Mouse (Mus musculus) hindbrain, embryonic 11.5 days (tissue): ENCODE results near the gene Hist1h4n. TPM values are rescaled to one million over a fixed set of nuclear protein-coding genes. Genes with fewer than 3 reads are reported as not detected.
"Not testable (repeated sequence)": the region's sequence is repeated elsewhere in the genome, so short reads cannot be mapped to it uniquely, and the experiment has no call there.

Experiments used
- ATAC-seq: fragments of 200-750 bp; cut with Nextera tagmentation; 2 replicates; pipeline ENCODE4 v1.8.0; 2017; ENCODE audit warnings: mild to moderate bottlenecking, moderate TSS enrichment, moderate library complexity; ENCODE audit not compliant: low FRiP score
- DNase-seq: peaks from one replicate; pipeline ENCODE4 v3.0.0-alpha.2; 2015; ENCODE audit warnings: low spot score
- H3K27ac ChIP-seq: fragments of 300-500 bp; sonication (generic); 2 replicates; pipeline ENCODE4 v1.5.1; 2014; ENCODE audit warnings: mild to moderate bottlenecking, low read depth, low read length
- H3K27me3 ChIP-seq: fragments of 300-500 bp; sonication (generic); 2 replicates; pipeline ENCODE4 v1.6.1; 2014; ENCODE audit warnings: mild to moderate bottlenecking, low read length, moderate library complexity, mixed read lengths; ENCODE audit not compliant: control insufficient read depth, insufficient read depth
- H3K36me3 ChIP-seq: fragments of 300-500 bp; sonication (generic); 2 replicates; pipeline ENCODE4 v1.6.1; 2014; ENCODE audit warnings: mild to moderate bottlenecking, low read length, moderate library complexity, mixed read lengths; ENCODE audit not compliant: control insufficient read depth, insufficient read depth
- H3K4me1 ChIP-seq: fragments of 300-500 bp; sonication (generic); replicated peaks from 2 replicates; pipeline ENCODE4 v1.6.1; 2014; ENCODE audit warnings: low read length, mixed read lengths; ENCODE audit not compliant: control insufficient read depth, insufficient read depth
- H3K4me2 ChIP-seq: fragments of 300-500 bp; sonication (generic); replicated peaks from 2 replicates; pipeline ENCODE4 v1.6.1; 2014; ENCODE audit warnings: mild to moderate bottlenecking, low read depth, low read length
- H3K4me3 ChIP-seq: fragments of 300-500 bp; sonication (generic); 2 replicates; pipeline ENCODE4 v1.5.1; 2014; ENCODE audit warnings: low read depth, low read length
- H3K9ac ChIP-seq: fragments of 300-500 bp; sonication (generic); 2 replicates; pipeline ENCODE4 v1.6.1; 2014; ENCODE audit warnings: low read depth, low read length
- H3K9me3 ChIP-seq: fragments of 300-500 bp; sonication (generic); 2 replicates; pipeline ENCODE4 v1.6.1; 2016; ENCODE audit warnings: low read length; ENCODE audit not compliant: control insufficient read depth
- WGBS: fragments of 180-500 bp; shearing (Covaris S2); extraction: QIAGEN DNeasy Blood & Tissue Kit; methylation state at CpG from one replicate; pipeline ENCODE4 v1.1.7; 2014; 5-methylcytosine and 5-hydroxymethylcytosine counted together
- polyA plus RNA-seq: library from polyadenylated mRNA; unstranded; fragments of >200 nt; fragmentation: Nextera tagmentation; extraction: Ambion mirVana; gene quantifications from 2 replicates; pipeline ENCODE4 v1.2.1, GENCODE M21; 2014

Gene Hist1h4n
- polyA plus RNA-seq, 1 experiment from 2014 or later: 13.4 TPM

GRCm38 (mm10) chr13:21847883-21848282 is 15.9 kb upstream of the Hist1h4n start:
- H3K4me3 ChIP-seq: no peak overlapping the region
- DNase-seq (peak; percentile 33), ATAC-seq (no peak; the same call in 1 of the 2 replicates)
- no peaks in the 10 kb centered on the region for H3K36me3 ChIP-seq
- no peaks in the 10 kb centered on the region for H3K4me1 ChIP-seq
- no peak overlapping the region for H3K9ac ChIP-seq
- no peaks in the 10 kb centered on the region for H3K27me3 ChIP-seq
- no peaks in the 10 kb centered on the region for H3K9me3 ChIP-seq
- H3K4me2 ChIP-seq: no peak overlapping the region
- no peak overlapping the region for H3K27ac ChIP-seq
- WGBS: 19% methylated on average over 8 of the region's 8 CpGs

- H3K4me1 ChIP-seq, ATAC-seq, H3K4me3 ChIP-seq, H3K36me3 ChIP-seq, H3K9me3 ChIP-seq, DNase-seq, H3K4me2 ChIP-seq, H3K27ac ChIP-seq, H3K27me3 ChIP-seq, H3K9ac ChIP-seq: not testable (repeated sequence)
Measured at GRCm38 (mm10) chr13:21846356-21846755, 14.4 kb upstream of the Hist1h4n start.

- H3K9ac ChIP-seq, H3K4me2 ChIP-seq, H3K4me3 ChIP-seq, H3K4me1 ChIP-seq, H3K27ac ChIP-seq, H3K9me3 ChIP-seq, H3K27me3 ChIP-seq, H3K36me3 ChIP-seq, DNase-seq: not testable (repeated sequence)
- WGBS: no CpG with 5 or more reads among the region's 4 CpGs
- ATAC-seq: peak; percentile 61
Measured at GRCm38 (mm10) chr13:21840508-21840907, 8.5 kb upstream of the Hist1h4n start.

DNA sequence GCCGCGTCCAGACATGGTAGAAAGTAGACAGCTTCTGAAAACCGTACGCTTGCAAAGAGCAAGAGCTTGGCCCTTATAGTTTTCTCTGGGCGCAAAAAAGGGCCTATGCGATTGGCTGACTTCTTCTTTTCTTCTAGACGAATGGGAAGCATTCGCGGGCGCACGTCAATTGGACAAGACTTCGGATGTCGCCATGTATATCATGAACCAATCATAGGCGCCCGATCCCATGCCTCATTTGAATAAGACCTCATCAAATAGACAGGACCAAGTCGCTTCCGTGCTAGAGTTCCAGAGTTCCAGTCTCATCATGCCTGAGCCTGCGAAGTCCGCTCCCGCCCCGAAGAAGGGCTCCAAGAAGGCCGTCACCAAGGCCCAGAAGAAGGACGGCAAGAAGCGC is 1.5 kb upstream of the Hist1h4n start, which contains the start of the genes Hist1h2ap and Hist1h2br:
Gene Hist1h2ap, minus strand, starts transcription at position 47 of the 400 bp plus-strand sequence.
Gene Hist1h2br, plus strand, starts transcription at position 283 of the 400 bp plus-strand sequence.
- H3K27ac ChIP-seq, H3K36me3 ChIP-seq, DNase-seq, H3K4me1 ChIP-seq, H3K27me3 ChIP-seq, H3K4me3 ChIP-seq, H3K9me3 ChIP-seq, H3K4me2 ChIP-seq, H3K9ac ChIP-seq: not testable (repeated sequence)
- WGBS: no CpG with 5 or more reads among the region's 24 CpGs
- peak; percentile 96 for ATAC-seq

- DNase-seq: no peak
- no peak overlapping the region for H3K9ac ChIP-seq
- no peak for ATAC-seq
Measured at GRCm38 (mm10) chr13:21830344-21830743, 1.7 kb downstream of the Hist1h4n start.

DNA sequence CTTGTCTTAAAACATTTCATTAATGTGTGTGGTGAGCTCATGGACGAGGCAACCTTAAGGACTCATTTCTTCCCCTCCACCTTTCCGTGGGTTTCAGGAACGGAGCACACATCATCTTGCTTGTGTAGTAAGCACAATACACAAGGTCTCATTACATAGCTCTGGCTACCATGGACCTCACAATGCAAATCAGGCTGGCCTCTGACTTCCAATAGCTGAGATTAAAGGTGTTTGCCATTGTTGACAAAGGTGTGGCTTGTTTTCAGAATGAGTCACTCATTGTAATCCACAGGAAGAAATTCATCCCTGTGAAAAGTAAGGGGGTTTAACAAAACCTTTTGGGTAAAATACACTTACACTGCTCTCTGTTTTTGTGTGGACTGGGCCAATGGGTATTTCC is 3.5 kb downstream of the Hist1h4n start:
- no peak overlapping the region for H3K9ac ChIP-seq
- H3K27ac ChIP-seq: no peak overlapping the region
- WGBS: 94% methylated on average over 3 of the region's 3 CpGs
- H3K27me3 ChIP-seq: no peaks in the 10 kb centered on the region
- DNase-seq (no peak), ATAC-seq (no peak)
- H3K4me3 ChIP-seq: no peak overlapping the region
- H3K36me3 ChIP-seq: no peaks in the 10 kb centered on the region
- H3K9me3 ChIP-seq: no peaks in the 10 kb centered on the region
- H3K4me2 ChIP-seq: no peak overlapping the region
- H3K4me1 ChIP-seq: no peaks in the 10 kb centered on the region

More at GRCm38 (mm10) chr13:21830344-21830743, 1.7 kb downstream of the Hist1h4n start:
- no peaks in the 10 kb centered on the region for H3K4me1 ChIP-seq
- no peak overlapping the region for H3K4me2 ChIP-seq
- WGBS: 87% methylated on average over 10 of the region's 10 CpGs
- no peaks in the 10 kb centered on the region for H3K9me3 ChIP-seq
- H3K36me3 ChIP-seq: no peaks in the 10 kb centered on the region
- no peak overlapping the region for H3K27ac ChIP-seq
- no peaks in the 10 kb centered on the region for H3K27me3 ChIP-seq
- no peak overlapping the region for H3K4me3 ChIP-seq

DNA sequence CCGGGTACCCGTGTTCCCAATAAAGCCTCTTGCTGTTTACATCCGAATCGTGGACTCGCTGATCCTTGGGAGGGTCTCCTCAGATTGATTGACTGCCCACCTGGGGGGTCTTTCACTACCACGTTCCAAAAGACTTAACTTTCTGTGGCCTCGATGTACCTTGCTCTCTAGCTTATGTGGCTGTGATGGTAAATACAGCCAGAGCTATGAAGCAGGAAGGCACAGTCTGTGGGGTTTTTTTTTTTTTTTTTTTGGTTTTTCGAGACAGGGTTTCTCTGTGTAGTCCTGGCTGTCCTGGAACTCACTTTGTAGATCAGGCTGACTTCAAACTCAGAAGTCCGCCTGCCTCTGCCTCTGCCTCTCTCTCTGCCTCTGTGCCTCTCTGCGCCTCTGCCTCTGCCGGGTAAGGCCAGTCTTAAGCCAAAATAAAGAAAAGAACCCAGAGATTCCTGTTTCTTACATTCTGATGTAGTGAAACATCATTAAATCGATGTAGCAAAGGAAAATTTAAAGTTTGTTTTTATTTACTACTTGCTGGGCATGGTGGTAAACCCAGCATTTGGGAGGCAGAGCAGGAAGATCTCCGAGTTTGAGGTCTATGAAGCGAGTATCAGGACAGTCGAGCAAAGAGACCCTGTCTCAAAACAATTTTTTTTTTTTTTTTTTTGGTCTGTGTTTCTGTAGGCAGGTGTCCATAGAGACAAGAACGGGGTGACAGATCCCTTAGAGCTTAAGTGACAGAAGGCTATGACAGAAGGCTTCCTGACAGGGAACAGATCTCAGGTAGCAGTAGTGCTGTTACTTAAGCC is 11.7 kb downstream of the Hist1h4n start:
- 76% methylated on average over 6 of the region's 16 CpGs for WGBS
- not testable (repeated sequence) for H3K4me1 ChIP-seq, H3K4me2 ChIP-seq, ATAC-seq, H3K4me3 ChIP-seq, H3K27ac ChIP-seq, H3K9me3 ChIP-seq, H3K27me3 ChIP-seq, H3K36me3 ChIP-seq, H3K9ac ChIP-seq, DNase-seq

- not testable (repeated sequence) for H3K27ac ChIP-seq, H3K9me3 ChIP-seq, H3K27me3 ChIP-seq, H3K36me3 ChIP-seq, H3K4me1 ChIP-seq, H3K9ac ChIP-seq, H3K4me3 ChIP-seq, DNase-seq
- peak; percentile 66 for ATAC-seq
- WGBS: under 1% methylated on average over 14 of the region's 14 CpGs
- H3K4me2 ChIP-seq: peak overlapping the region; percentile 11; the same call in 1 of the 2 replicates
Measured at GRCm38 (mm10) chr13:21812092-21812491, 19.9 kb downstream of the Hist1h4n start.

DNA sequence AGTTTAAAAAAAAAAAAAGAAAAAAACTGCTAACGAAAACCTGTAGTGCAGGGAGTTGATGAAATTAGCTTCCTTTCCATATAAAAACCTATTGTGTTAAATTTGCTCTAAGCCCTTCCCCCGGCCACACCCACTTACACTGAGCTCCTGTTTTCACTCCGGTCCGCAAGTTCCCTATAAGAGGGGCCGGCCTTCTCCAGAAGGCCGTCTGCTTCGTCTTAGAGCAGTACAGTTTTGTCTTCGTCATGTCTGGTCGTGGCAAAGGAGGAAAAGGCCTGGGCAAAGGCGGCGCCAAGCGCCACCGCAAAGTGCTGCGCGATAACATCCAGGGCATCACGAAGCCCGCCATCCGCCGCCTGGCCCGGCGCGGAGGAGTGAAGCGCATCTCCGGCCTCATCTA is 20.5 kb downstream of the Hist1h4n start, which contains the start of gene Hist1h4m:
Gene Hist1h4m, plus strand, starts transcription at position 208 of the 400 bp plus-strand sequence.
- not testable (repeated sequence) for H3K9ac ChIP-seq, H3K27me3 ChIP-seq, H3K4me1 ChIP-seq, H3K9me3 ChIP-seq, DNase-seq, H3K27ac ChIP-seq, H3K36me3 ChIP-seq, H3K4me3 ChIP-seq
- H3K4me2 ChIP-seq: peak within 1 kb of the TSS; percentile 11; the same call in 1 of the 2 replicates
- WGBS: no CpG with 5 or more reads among the region's 24 CpGs
- ATAC-seq: peak; percentile 54
